Mouse (Mus musculus) C2C12 (cell line): ENCODE results near the gene Olfr329-ps.

Source experiments
- CEBPB ChIP-seq: IDR thresholded peaks from one replicate; pipeline ENCODE4 v1.6.1; 2011; ENCODE audit warnings: low read depth, mild to moderate bottlenecking, control low read depth, moderate library complexity
- CTCF ChIP-seq: IDR thresholded peaks from one replicate; pipeline ENCODE4 v1.5.1; 2011; ENCODE audit not compliant: control insufficient read depth, insufficient read depth, insufficient read length
- MAX ChIP-seq: IDR thresholded peaks from one replicate; pipeline ENCODE4 v1.6.1; 2011; ENCODE audit warnings: mild to moderate bottlenecking, control low read depth
- MYOD1 ChIP-seq: IDR thresholded peaks from one replicate; pipeline ENCODE4 v1.6.1; 2011; ENCODE audit warnings: low read depth; ENCODE audit not compliant: control insufficient read depth, insufficient read length

- TF ChIP-seq CTCF, result peak; percentile 45
- TF ChIP-seq MYOD1, result no peak
- TF ChIP-seq MAX, result no peak
- TF ChIP-seq CEBPB, result no peak
Observed at GRCm38 (mm10) chr11:58587898-58588348, 41.7 kb upstream of the Olfr329-ps start.
